Mouse (Mus musculus) thymus, postnatal 36 days (tissue): ENCODE results near the gene Aknad1.
A peak's percentile ranks its signal among the peaks of the same experiment; 100 is the strongest.

Experiments used
- DNase-seq, 2 experiments: peaks; one replicate each; pipeline ENCODE4 v3.0.0; 2022; ENCODE audit warnings: mixed read lengths in 2 of 2

Gene Aknad1

GRCm38 (mm10) chr3:108751691-108752090, 12.2 kb downstream of the Aknad1 start:
- no peak for DNase-seq

DNA sequence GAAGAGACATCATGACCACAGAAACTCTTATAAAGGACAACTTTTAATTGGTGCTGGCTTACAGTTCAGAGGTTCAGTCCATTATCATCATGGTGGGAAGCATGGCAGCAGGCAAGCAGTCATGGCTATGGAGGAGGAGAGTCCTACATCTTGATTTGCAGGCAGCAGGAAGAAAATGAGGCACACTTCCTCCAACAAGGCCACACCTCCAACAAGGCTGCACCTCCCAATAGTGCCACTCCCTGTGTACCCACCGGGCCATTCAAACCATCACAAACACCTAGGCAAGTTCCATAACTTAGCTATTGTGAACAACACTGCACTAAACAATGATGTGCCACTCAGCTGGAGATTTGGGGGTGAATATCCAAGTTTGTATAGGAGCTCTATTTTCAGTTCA, 15.1 kb downstream of the Aknad1 start:
- DNase-seq: no peak

DNA sequence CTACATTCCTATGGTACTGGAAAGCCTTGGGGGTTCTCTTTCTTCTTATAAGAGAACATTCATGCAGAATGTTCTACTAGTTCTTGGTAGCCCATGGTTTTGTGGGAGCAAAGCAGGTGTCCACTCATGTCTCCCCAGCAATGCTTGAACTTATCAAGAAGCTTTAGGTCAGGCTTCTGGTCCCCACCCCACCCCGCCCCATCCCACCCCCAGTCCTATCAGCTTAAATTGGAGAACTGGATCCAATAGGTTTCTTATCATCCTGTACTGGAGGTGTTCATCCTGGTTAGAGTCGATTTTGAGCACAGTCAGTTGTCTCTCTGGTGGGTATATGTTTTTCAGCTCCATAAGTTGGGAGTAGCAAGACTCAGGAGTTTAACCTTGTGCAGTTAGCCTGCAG, 16.1 kb downstream of the Aknad1 start:
- no peak for DNase-seq

GRCm38 (mm10) chr3:108756131-108756530, 16.7 kb downstream of the Aknad1 start:
- no peak for DNase-seq

DNA sequence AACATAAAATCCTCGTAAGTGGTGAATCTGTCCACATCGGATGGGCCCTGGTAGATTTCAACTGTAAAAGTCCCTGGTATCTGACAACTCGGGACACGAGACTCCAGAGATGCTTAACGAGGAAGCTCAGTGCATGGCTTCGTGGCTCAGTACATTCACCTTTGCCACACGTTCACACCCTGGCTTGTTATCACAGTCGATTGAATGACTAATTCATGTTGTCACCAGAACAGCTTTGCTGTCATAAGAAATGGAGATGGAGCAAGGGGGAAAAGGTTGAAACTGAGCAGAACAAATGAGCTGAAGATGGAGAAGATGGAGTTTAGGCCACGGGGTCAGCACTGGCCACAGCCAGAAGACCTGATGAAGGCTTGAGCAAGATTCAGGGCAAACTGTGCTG, 18.1 kb downstream of the Aknad1 start:
- DNase-seq: no peak

DNA sequence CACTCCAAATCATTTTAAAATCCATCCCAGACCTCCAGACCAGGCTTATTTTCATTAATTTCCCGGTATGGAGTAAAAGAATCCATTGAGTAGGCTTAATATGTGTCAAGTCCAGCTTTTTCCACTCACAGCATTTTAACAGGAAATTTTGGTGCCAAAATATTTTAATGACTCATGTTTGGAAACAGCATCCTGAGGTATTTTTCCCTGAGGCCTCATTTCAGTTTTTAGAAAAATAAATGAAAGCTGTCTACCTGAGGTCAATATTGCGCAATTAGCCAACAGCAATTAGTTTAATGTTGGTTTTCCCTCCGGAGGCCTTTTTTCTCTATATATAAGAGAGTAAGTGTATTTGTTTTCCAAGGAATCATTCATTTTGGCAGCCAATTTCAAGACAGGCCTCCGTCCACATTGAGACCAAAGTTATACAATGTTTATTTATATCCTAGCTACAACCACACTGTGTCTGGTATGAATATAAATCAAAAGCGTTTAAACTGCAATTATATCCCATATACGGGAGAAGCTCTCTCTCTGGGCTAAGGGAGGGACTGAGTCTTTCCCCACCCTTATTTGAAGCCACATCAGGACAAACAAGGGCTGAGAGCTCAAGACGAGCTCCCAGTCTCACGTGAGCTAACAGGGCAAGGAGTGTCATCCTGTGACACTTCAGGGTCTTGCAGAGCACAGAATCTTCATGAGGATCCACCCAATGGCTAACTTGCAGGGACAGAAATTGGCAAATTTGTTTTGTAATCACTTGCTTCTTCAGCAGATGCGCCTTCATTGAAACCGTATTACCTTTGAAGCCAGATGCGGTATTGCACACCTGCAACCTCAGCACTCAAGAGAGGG, 20.3 kb downstream of the Aknad1 start:
- DNase-seq: no peak

GRCm38 (mm10) chr3:108762597-108763111, 23.2 kb downstream of the Aknad1 start:
- DNase-seq: no peak

DNA sequence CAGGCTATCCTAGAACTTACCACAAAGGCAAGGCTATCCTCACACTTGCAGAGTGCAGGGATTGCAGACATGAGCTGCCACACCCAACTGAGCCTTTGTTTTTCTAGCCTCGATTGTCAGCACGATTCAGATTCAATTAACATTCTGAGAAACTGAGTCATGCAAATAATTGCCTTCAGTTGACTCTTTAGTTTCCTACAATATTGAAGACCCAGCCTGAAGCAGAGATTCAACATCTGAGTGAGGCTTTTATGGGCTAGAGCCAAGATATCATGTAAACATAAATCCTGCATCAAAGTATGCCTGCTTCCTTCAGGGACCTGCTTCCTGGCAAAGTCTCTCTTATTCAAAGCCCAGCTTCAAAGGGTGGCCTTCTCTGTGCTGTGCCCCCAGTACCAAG, 24.2 kb downstream of the Aknad1 start:
- DNase-seq: no peak

- no peak for DNase-seq
Measured at GRCm38 (mm10) chr3:108764976-108765375, 25.5 kb downstream of the Aknad1 start.

GRCm38 (mm10) chr3:108765476-108765875, 26.0 kb downstream of the Aknad1 start:
- no peak for DNase-seq

DNA sequence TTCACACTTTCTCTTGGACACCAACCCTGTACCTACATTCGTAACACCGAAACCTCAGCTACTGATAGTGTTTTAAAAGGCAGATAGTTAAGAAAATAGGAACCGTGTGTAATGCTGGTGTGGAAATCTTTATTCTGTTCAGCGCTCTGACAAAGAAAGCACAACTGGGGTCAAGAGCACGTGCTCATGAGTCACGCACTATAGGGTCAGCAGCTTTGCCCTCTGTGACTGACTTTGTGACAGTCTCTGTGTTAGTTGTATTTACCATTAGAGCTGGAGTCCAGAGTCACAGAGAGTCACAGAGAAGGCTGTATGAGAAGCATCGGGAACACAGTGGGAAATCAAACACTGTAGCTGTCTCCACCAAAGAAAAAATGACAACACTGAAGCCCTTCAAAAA, 27.5 kb downstream of the Aknad1 start:
- DNase-seq: no peak

DNA sequence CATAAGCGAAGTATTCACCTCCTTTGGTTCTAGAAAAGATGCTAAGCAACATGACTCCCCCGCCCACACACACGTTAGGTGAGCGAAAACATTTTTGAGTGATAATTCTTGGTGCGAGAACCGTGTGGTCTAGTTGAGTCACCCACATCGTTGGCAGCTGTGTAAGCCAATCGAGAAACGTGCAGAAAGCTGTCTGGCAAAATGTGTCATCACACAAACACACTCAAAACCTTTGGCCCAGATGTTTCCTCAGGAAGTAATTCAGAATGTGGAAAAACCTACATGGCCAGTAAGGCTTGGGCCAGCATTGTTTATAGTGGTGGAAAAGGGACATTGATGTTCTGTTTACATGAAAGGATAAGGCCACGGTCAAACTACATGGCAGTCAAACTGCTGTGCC, 28.0 kb downstream of the Aknad1 start:
- DNase-seq: no peak

GRCm38 (mm10) chr3:108769547-108769946, 30.1 kb downstream of the Aknad1 start:
- DNase-seq: no peak

DNA sequence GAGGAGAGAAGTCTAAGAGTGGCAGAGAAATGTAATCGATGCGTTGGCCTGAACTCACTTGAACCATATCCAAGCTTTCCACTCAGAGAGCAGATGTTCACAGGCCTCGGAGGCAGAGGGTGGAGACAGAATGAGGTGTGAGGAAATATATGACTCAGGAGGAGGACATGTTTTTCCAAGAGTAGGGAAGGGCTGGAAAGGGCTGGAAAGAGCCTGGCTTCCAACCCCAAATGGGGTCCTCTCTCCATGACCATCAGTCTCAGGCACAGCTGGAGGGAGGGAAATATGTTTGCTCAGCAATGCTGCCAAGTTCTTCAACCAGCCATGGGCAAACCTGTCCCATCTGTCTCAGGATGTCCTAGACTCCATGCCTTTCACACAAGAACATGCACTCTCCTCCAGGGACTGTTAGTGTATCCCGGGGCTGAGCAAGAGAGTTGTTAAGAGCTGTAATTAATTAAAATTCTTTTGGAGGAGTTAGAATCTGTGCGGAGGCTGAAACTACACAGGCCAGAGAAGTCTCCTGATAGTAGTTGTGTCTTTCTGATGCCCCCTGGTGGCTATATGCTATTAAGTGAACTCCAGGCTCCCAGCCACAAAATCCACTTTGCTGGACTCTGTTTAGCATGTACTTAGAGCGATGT, 31.4 kb downstream of the Aknad1 start:
- DNase-seq: peak; percentile 17 to 39

GRCm38 (mm10) chr3:108772211-108772610, 32.8 kb downstream of the Aknad1 start:
- DNase-seq: peak in 1 of 2 experiments; percentile 8

DNA sequence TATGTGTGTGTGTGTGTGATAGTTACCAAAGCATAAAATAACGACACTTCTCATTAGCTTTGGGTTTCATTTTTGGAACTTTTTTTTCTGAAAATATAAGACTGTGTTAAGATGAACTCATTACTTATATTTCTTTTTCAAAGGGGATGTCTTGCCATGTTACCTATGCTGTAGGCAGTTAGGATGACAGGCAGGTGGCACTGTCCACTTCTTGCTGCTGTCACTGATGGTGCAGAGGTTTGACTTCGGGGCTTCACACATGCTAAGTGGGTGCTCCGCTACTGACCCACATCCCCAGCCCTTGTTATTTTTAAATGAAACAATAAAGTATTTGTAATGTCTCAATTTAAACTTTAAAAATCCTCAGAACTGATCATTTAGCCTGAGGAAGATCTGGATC, 33.4 kb downstream of the Aknad1 start:
- DNase-seq: no peak

DNA sequence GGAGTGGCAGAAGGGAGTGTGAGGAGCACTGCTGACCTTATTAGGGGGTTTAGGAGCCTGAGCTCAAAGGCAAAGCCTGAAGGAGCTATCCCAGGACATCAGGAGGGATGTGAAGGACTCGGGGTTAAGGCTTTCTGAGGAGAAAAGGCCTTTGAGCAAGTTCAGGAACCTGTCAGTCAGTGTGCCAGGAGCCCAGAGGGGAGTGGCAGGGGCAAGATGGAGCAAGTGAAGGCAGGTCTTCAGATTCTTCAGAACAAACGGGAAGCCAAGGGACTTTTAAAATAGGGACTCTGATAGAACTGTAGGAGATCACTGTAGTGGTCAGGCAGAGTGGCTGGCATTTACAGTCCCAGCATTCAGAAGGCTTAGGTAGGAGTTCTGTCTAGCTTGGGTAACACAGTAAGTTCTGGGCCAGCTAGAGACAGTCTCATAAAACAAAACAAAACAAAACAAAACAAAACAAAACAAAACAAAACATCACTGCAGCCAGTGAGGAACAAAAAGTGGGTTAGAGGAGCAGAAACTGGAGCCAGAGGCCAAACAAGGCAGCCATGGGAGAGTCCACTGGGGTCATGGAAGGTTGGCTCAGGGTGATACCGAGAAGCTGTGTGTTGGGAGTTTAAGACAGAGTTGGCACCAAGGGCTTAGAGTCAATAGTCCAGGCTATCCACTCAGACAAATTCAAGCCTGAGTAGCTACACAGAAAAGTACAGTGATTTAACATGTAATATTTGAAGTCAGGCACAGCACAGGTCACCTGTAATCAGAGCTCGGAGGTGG, 39.5 kb downstream of the Aknad1 start:
- DNase-seq: no peak

DNA sequence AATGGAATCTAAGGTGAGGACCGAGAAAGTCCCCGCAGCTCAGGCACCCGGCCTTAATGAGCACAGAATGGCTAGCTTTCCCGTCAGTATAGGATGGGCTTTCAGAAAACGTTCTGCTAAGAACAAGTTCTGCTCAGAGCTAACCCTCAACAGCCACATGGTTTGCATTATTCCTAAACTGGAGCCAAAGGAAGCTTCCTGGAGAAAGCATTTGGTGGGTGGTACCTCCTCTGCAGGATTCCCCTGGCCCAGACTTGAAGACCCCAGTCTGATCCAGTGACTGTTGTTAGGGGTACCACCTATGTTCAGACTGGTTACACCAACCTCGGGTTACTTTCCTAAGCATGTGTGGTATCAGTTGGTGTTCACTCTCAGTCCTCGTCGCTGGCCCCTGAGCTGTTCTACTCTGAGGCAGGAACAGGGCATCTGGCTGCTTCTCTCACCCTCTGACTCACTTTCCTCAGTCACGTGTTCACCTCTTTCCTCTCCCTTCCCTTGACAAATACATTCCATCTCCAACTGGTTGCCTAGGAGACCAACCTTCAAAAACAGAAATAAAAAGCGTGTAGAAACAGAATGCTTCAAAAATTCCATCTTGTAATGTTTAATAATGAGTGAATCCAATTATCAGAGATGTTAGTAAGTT, 41.9 kb downstream of the Aknad1 start:
- DNase-seq: no peak

DNA sequence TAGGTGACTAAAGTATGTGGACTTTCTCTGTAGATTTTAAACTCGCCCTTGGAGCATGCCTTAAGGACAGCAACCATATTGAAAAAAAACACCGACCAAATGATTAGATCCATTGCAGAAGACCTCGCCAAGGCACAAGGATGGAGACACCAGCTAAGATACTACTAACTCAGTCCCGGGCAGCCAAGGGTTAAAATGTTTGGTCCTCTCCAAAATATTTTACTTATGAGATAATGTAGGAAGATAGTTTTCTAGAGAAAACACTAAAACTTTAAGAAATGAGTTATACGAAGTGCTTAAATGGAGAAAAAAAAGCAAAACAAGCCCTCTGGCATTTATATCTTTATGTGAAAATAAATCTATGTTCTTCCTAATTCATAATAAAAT, 42.4 kb downstream of the Aknad1 start:
- DNase-seq: no peak

GRCm38 (mm10) chr3:108782364-108782895, 43.0 kb downstream of the Aknad1 start:
- no peak for DNase-seq

GRCm38 (mm10) chr3:108786520-108786919, 47.1 kb downstream of the Aknad1 start:
- no peak for DNase-seq

GRCm38 (mm10) chr3:108787754-108788454, 48.4 kb downstream of the Aknad1 start:
- DNase-seq: no peak
